Mouse (Mus musculus): ENCODE results near the gene Lypd8.
"Not testable (repeated sequence)": the region's sequence is repeated elsewhere in the genome, so short reads cannot be mapped to it uniquely, and the experiment has no call there.

Gene Lypd8

DNA sequence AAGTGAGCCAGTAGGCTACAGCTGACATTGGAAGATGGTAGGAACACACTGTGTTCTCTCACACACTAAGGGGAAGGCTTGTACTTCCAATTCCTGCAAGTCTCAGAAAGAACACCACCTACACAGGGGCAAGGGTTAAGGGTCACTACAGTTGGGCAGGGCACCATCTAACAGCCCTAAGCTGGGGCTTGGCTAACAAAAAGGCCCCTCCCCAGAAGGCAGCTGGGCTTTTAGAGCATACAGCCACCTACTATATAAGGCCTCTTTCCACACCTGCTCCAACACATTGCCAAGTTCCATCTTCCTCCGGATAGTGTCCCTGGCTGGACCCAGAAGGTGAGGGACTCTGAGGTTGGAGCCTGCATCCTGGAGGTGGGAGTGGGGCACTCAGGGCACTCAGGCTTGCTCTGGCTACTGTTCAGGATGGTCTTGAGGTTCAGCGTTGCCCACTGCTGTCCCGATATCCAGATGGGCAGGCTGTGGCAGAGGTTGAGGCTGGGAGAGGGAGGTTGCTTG is at the start of gene Lypd8:
Gene Lypd8, plus strand, starts transcription at position 281 of the 516 bp plus-strand sequence.
- no peak for DNase-seq (ENCODE audit: extremely low read depth, low read depth, low spot score)

DNA sequence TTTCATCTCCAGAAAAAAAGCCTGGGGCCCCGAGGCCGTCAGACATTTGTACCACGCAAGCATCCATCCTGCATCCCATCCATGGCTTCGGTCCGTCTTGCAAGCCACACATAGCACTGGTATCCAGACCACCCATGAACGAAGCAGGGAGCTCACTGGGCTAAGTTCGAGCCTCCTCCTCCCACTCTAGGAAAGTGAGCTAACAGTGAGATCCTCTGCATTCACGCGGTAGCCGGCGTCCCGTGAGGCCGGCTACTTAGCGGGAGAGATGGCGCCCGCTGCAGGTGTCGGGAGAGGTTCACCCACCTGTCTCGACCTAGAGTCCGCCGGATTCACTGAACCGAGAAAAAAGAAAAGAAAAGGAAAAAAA is 49.0 kb upstream of the Lypd8 start:
- no peak for DNase-seq (ENCODE audit: extremely low read depth, low read depth, low spot score)

DNA sequence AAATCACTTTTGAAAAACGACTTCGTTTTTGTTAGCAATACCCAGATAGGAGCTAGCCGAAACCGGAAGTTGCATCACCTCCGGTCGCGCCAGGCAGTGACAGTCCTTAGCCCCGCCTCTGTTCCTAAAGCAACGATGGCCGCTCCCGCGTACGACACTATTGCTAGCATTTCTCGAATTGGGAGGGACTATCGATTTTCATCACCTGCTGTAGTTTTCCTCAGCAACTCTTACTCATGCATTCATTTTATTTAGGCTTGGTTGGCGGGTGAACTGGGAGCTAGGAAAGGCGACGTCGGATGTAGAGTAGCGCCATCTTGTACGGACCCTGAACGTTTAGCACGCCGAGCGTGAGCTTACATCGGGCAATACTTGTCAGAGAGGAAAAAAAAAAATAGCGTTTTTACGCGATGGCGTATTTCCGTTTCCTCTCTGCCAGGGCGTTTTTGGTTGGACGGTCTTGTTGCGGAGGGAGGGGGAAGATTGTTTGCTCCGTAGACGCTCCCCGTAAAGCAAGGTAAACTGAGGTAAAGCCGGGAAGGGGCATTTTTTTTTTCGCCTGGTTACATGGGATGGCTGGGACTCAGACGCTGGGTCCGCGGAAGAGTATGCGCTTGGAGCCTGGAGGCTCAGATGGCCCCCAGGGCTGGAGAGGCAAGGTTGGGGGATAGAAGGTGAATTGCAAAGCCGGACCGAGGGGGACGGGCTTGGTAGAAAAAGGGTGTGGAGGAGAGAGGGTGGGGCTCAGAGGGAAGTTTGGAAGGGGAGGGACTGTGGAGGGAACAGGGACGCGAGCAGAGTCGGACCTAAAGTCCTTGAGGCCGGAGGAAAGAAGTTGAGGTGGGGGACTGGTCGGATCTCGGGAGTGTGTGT is 48.3 kb upstream of the Lypd8 start, which contains the start of the genes Zfp672 and Sh3bp5l:
Gene Zfp672, minus strand, starts transcription at position 64 of the 873 bp plus-strand sequence.
Gene Sh3bp5l, plus strand, starts transcription at position 449 of the 873 bp plus-strand sequence.
- no peak for DNase-seq (ENCODE audit: extremely low read depth, low read depth, low spot score)

DNA sequence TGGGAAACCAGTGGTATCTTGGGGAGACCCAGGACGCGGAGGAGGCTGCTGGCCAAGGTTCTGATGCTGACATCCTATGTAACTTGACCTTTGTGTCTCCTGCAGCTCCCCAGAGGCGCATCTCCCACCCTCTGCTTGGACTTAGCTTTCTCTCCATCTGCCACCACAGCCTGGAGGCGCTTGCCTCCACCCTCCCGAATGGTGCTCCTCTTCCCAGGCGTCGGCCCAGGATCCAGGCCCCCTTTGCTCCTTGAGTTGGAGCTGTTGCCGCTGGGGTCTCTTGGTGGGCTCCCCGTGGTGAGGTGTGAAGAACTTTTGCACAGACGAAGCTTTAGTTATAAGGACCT is 47.7 kb upstream of the Lypd8 start:
- DNase-seq (ENCODE audit: extremely low read depth, low read depth, low spot score): no peak

DNA sequence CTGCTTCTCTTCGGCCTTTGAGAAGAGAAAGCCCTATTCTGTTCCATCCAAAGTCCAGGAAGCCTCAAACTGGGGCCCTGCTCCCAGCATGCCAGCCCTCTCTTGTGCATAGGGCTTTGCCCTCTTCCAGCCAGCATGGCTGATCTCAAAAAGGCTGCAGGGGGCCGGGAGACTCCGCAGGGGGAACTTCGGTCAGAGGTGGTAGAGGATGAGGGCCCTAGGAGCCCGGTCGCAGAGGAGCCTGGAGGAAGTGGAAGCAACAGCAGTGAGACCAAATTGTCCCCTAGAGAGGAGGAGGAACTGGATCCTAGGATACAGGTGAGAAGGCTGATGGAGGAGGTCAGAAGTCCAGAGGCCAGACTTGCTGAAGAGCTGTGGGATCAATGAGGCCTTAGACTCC is 47.3 kb upstream of the Lypd8 start:
- DNase-seq (ENCODE audit: extremely low read depth, low read depth, low spot score): no peak

DNA sequence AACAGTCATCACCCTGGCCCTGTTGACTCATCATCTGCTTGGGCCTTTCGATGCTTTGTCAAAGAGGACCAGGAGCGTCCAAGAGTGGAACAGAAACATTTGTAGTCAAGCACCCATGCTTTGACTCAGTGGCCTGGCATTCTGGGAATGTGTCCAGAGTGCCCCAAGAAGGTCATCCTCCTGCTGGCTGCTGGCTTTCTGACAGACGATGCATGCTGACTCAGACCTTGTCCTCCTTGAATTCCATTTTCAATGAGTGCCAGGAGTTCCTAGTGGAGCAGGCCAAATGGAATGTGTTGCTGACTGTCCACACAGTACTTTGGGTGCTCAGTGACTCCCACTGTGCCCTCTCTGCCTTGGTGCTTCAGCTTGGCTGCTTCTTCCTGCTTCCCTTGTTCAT is 44.1 kb upstream of the Lypd8 start:
- DNase-seq (ENCODE audit: extremely low read depth, low read depth, low spot score): no peak

DNA sequence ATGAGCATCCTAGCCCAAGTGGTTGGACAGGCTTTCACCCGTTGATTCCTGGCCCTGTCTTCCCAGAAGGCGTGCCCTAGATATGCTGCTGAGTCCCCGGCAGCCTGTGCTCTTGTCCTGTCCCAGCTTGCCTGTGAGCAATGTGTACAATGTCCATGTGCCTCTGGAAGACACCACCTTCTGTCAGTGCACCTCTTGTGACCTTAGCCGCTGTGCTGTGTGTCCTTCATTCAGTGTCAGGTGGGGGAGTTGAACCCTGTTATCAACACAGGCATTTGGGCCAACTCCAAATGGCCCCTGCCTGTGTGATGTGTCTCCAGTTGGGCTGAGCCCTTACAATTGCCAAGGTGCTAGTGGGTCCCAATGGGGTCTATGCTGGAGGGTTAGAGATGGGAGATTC is 32.1 kb upstream of the Lypd8 start:
- no peak for DNase-seq (ENCODE audit: extremely low read depth, low read depth, low spot score)

DNA sequence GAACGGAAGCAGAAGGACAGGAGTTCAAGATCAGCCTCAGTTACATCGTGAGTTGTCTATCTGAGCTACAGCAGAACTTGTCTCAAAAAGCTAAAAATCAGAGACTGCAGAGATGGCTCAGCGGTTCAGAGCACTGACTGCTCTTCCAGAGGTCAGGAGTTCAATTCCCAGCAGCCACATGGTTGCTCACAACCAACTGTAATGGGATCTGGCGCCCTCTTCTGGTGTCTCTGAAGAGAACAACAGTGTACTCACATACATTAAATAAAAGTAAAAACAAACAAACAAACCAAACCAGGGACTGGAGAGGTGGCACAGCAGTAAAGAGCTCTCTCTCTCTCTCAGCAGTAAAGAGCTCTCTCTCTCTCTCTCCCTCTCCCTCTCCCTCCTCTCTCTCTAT is 28.2 kb upstream of the Lypd8 start:
- no peak for DNase-seq (ENCODE audit: extremely low read depth, low read depth, low spot score)

DNA sequence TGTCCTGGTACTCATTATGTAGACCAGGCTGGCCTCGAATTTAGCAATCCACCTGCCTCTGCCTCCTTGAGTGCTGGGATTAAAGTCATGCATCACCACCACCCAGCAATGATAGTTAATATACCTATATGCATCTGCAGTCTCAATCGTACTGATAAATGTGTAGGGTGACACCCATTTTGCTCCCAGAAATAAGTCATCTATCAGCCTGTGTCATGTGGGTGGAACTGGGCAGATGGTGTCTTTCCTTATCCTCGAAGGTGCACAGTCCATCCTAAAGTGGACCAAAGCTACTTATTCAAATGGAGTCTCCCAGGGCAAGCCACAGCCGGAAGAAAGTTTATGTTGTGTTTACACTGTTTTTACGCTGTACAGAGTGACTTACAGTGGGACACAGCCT is 27.7 kb upstream of the Lypd8 start:
- DNase-seq (ENCODE audit: extremely low read depth, low read depth, low spot score): no peak

DNA sequence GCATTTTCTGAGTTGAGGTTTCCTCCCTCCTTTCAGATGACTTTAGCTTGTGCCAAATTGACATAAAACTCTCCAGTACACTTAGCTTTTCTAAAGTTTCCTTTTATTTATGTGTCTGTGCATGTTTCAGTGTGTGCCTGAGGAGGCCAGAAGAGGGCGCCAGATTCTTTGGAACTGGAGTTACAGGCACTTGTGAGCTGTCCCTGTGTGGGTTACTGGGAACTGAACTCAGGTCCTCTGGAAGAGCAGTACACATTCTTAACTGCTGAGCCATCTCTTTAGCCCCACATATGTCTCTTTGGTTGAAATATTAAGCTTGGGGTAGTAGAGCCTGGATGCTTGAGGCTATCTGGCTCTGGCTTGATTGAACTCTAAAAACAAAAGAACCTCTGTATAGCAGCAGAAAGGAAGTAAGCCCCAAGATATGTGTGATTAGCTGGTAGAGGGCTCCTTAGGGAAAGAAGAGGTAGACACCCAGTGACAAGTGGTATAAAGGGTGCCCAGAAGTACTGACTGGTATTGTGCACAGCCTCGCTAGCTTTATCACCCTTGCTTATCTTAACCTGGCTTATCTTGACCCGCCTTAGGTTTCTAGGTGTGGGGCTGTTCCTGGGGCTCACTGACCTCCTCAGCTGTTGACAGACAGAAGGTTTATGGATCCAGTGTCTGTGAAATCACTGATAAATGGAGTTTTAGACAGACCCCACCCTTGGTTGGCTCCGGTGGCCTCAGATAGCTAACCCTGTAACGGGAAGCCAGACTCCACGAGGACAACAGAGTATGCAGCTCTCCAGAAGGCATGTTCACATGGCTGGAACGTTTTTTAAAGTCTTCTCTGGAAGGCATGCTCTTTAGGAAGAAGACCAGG is 25.9 kb upstream of the Lypd8 start:
- DNase-seq (ENCODE audit: extremely low read depth, low read depth, low spot score): no peak

DNA sequence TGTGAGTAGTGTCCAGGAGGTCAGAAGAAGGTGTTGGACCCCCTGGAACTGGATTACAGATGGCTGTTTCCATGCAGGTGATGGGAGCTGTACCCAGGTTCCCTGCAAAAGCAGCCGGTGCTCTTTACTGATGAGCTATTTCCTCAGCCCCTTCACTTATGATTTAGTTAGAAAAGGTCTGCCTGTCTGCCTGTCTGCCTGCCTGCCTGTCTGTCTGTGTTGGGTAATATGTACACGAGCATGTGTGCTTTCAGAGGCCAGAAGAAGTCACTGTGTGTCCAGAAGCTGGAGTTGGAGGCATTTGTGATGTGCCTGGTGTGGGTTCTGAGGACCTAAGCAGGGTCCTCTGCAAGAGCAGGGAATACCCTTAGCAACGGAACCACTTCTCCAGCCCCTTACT is 25.1 kb upstream of the Lypd8 start:
- no peak for DNase-seq (ENCODE audit: extremely low read depth, low read depth, low spot score)

DNA sequence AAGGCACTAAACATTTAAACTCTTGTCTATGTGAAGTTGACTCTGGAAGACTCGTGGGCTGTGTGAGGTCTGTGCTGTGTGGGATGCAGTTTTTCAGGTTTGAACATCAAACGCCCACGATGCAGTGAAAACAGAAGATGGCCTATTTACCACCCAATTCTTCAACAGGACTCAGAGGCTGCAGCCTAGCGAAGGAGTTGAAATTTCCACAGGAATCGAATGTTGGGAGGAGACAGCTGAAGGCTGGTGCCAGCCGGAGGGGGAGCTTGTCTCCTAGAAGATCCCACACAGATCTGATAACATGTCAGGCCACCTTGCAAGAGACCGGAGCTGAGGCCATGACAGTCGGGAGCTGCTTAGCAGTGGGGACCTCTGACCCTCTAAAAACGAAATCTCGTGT is 24.4 kb upstream of the Lypd8 start:
- no peak for DNase-seq (ENCODE audit: extremely low read depth, low read depth, low spot score)

DNA sequence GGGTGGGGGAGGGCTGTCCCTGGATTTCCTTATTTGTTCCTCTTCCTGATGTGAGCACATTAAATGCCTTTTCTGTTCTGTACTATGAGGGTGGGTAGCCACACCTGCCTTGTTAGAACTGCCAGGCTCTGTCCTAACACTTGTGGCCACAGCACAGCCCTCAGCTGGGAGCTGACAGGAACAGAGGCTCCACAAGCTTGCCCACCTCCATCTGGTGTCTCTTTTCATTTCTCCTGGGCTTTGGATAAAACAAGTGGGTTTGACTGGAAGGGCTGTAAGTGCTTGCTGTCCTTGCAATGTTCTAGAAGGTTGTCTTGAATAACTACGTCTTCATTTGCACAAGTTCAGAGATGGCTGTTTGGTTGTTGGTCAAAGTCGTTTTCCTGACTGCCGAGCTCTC is 23.9 kb upstream of the Lypd8 start:
- DNase-seq (ENCODE audit: extremely low read depth, low read depth, low spot score): no peak

DNA sequence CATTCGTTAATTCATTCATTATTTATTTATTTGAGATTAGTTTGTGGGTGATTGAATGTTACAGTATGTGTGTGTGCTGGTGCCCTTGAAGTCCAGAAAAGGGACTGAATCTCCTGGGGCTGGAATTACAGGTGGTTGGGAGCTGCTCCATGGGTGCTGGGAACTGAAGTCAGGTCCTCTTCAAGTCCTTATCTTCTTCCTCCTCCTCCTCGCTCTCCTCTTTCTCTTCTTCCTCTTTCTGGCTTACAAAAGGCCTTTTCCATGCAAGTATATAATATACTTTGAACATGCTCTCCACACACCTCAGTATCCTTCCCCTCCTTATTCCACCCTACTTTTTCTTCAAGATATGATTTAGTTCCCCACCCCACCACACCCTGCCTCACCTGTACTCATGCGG is 21.8 kb upstream of the Lypd8 start:
- no peak for DNase-seq (ENCODE audit: extremely low read depth, low read depth, low spot score)

DNA sequence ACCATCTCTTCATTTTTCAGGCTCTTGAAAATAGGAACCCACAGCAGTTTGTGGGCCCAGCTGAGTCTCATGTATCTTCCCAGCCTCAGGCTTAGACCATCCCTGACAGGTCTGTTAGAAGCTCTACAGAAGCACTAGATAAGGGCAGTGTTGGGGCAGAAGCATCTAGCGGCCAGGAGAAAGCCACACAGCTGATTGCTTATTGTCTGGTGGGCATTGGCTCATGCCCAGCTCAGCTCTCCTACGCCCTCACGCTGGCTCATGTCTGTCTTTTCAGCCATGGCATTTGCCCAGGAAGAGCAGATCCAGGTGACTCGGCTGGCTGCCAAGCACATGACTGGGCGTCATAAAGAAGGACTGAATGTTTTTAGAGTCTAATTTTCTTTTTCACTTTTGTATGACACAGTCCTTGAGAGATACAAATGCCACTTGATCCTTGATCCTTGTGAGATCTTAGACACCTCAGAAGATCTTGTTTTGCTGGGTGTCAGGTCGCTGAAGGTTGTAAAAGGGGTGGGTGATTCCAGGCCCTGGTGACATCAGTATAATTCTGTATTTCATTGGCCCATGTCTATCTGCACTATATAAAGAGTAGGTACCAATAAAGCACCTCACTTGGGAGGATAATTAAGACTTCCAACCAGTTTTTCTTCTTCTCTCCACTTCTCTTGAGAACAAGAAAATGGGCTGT is 20.9 kb upstream of the Lypd8 start:
- no peak for DNase-seq (ENCODE audit: extremely low read depth, low read depth, low spot score)

DNA sequence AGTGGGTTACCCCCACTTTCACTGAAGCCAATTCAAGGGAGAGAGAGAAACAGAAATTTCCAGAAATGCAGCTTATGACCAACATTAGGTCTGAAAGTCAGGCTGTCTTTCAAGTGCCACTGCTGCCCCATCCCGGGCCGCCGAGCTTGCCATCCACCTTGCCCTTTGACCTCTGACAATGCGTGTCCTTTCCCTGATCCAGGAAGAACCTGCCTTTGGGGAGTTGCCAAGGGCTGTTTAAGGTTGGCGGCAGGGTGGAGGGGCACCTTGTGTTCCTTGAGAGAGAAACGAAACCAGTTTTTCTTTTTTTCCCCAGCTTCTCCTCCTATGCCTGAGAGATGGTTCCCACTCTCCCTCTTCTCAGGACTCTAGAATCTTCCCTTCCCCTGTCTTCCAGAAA is 16.3 kb upstream of the Lypd8 start:
- not testable (repeated sequence) for DNase-seq (ENCODE audit: extremely low read depth, low read depth, low spot score)

DNA sequence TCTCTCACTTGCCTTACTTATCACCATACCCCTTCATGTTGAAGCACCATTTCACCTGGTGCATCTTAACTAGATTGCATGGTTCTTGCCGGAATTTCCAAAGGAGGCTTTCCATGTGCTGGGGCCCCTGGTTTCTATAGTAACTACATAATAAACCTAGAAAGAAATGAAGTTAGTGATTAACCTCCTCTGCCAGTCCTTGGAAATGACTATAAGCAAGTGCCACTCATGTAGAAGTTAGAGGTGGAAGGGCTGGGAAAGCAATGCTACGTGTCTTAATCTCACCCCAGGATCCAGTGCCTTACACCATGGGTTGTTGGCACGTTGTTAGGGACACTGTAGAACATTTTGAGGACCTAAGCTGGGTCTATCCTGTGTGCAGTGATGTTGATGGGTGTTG is 14.4 kb upstream of the Lypd8 start:
- DNase-seq (ENCODE audit: extremely low read depth, low read depth, low spot score): no peak

DNA sequence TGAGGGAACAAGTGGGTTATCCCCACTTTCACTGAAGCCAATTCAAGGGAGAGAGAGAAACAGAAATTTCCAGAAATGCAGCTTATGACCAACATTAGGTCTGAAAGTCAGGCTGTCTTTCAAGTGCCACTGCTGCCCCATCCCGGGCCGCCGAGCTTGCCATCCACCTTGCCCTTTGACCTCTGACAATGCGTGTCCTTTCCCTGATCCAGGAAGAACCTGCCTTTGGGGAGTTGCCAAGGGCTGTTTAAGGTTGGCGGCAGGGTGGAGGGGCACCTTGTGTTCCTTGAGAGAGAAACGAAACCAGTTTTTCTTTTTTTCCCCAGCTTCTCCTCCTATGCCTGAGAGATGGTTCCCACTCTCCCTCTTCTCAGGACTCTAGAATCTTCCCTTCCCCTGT is 12.7 kb upstream of the Lypd8 start:
- DNase-seq (ENCODE audit: extremely low read depth, low read depth, low spot score): not testable (repeated sequence)

DNA sequence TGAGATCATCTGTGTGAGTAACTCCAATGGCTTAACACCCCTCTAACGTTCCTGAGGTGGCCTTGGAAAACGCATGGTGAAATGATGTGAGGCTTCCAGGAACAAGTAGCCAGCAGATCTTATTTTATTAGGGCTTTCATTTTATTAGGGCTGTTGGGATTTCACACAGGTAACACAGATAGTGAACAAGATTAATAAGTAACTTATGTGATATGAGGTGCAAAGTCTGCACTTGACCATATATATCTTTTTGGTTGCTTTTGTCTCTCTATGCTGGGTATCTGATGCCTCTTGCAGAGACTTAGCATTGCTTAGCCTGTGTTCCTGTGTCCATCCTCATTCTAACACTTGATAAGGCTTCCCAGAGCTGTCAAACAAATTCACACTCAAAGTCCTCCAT is 1.6 kb upstream of the Lypd8 start:
- no peak for DNase-seq (ENCODE audit: extremely low read depth, low read depth, low spot score)

DNA sequence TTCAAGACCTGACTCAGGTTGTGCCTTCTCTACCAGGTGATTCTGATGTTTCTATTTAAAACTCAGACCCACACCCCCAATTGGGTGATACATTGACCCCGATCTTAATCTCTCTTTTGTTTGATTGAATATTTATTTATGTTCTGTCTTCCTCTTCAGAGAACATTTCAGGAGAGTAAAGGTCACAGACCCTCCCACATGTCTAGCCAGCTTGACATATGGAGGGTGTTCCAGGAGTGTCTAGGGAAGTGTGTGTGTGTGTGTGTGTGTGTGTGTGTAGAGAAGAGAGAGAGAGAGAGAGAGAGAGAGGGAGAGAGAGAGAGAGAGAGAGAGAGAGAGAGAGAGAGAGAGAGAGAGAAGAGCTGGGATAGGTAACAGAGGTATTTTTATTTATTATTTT is 1.2 kb upstream of the Lypd8 start:
- DNase-seq (ENCODE audit: extremely low read depth, low read depth, low spot score): no peak

DNA sequence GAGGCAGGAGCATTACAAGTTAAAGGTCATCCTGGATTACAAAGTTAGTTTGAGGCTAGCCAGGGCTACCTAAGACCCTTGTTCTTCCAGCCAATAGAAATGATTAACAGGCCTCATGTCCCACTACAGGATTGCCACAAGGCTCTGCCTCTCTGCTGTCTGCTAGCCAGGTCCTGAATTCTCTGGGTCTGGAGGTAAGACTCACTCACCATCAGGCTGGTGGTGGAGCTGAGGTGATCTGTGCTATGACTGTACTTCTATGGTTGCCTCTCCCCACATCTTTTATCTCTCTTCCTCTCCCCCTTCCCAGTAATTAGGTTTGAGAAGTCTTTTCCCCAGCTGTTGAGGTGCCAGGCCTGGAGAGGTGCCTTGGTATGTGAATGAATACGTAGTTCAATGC is 673 bp downstream of the Lypd8 start:
- DNase-seq (ENCODE audit: extremely low read depth, low read depth, low spot score): no peak

Measured in fat pad, adult 2 months (tissue).